Mouse (Mus musculus) left cerebral cortex, postnatal 25 days (tissue): ENCODE measurements around the gene Nostrin. TPM values are rescaled to one million over a fixed set of nuclear protein-coding genes. Genes with fewer than 3 reads are reported as not detected.

Experiments used
- total RNA-seq, 2 experiments: library from RNA; stranded (reverse); gene quantifications; 2 replicates each; pipeline ENCODE4 v1.2.3; 2021

The Nostrin gene
- total RNA-seq, 2 experiments from 2014 or later = 4.7 to 4.8 TPM

Other genes starting within 250 kb of the Nostrin start
- 1 to 10 TPM in 1 of 2 experiments, under 1 TPM in 1; 0.89 to 1.0 TPM for gene Spc25, start 70.4 kb downstream of the Nostrin start, total RNA-seq
- not detected for gene G6pc2, start 75.3 kb downstream of the Nostrin start, total RNA-seq
- not detected for gene Abcb11, start 206.8 kb downstream of the Nostrin start, total RNA-seq
- under 1 TPM in 1 of 2 experiments, not detected in 1; 0.09 TPM for gene Dhrs9, start 244.6 kb downstream of the Nostrin start, total RNA-seq